Mouse (Mus musculus) liver, embryonic 12.5 days (tissue): ENCODE measurements at regions not wholly inside any gene's neighbourhood (a gene's known extent, or its start where the extent isn't known, plus 50 kb on each side); places are given as distances from the start of the nearest gene placed in this dataset. TPM values are rescaled to one million over a fixed set of nuclear protein-coding genes. Genes with fewer than 3 reads are reported as not detected.
A peak's percentile ranks its signal among the peaks of the same experiment; 100 is the strongest.

ENCODE experiments used
- ATAC-seq: fragments of 200-750 bp; cut with Nextera tagmentation; 2 replicates; pipeline ENCODE4 v1.8.0; 2017; ENCODE audit warnings: moderate number of reproducible peaks, mild to moderate bottlenecking, moderate library complexity
- H3K27ac ChIP-seq: fragments of 300-500 bp; sonication (generic); 2 replicates; pipeline ENCODE4 v1.5.1; 2016; ENCODE audit warnings: mild to moderate bottlenecking
- H3K27me3 ChIP-seq: fragments of 300-500 bp; sonication (generic); replicated peaks from 2 replicates; pipeline ENCODE4 v1.6.1; 2016; ENCODE audit warnings: mild to moderate bottlenecking, moderate library complexity
- H3K36me3 ChIP-seq: fragments of 300-500 bp; sonication (generic); 2 replicates; pipeline ENCODE4 v1.6.1; 2016; ENCODE audit warnings: mild to moderate bottlenecking, moderate library complexity
- H3K4me1 ChIP-seq: fragments of 300-500 bp; sonication (generic); 2 replicates; pipeline ENCODE4 v1.6.1; 2016
- H3K4me2 ChIP-seq: fragments of 300-500 bp; sonication (generic); 2 replicates; pipeline ENCODE4 v1.6.1; 2016; ENCODE audit warnings: mild to moderate bottlenecking, moderate library complexity
- H3K4me3 ChIP-seq: fragments of 300-500 bp; sonication (generic); 2 replicates; pipeline ENCODE4 v1.5.1; 2016; ENCODE audit warnings: mild to moderate bottlenecking, moderate library complexity
- H3K9ac ChIP-seq: fragments of 300-500 bp; sonication (generic); 2 replicates; pipeline ENCODE4 v1.6.1; 2016; ENCODE audit warnings: mild to moderate bottlenecking, moderate library complexity
- H3K9me3 ChIP-seq: fragments of 300-500 bp; sonication (generic); replicated peaks from 2 replicates; pipeline ENCODE4 v1.6.1; 2016; ENCODE audit warnings: mild to moderate bottlenecking, moderate library complexity
- WGBS: fragments of 180-500 bp; shearing (Covaris S2); methylation state at CpG from one replicate; pipeline ENCODE4 v1.1.7; 2016; ENCODE audit not compliant: insufficient replicate concordance; 5-methylcytosine and 5-hydroxymethylcytosine counted together
- microRNA-seq: library from miRNA; unstranded; fragments of <30 nt; microRNA quantifications from one replicate; pipeline ENCODE4, GENCODE M21; 2017

- Histone ChIP-seq H3K4me2 (no peak overlapping the region), H3K4me3 (no peak overlapping the region), H3K4me1 (peaks cover 6% of the 10 kb centered on the region), H3K9me3 (no peaks in the 10 kb centered on the region), H3K9ac (no peak overlapping the region), H3K27ac (no peak overlapping the region), H3K27me3 (no peaks in the 10 kb centered on the region), H3K36me3 (no peaks in the 10 kb centered on the region)
- 57% methylated on average over 4 of the region's 4 CpGs for WGBS
- no peak for ATAC-seq
Measured at GRCm38 (mm10) chr1:64190705-64191104, 68.6 kb upstream of the Klf7 start.

- Histone ChIP-seq H3K4me3 (no peak overlapping the region), H3K4me1 (peaks cover 6% of the 10 kb centered on the region), H3K36me3 (no peaks in the 10 kb centered on the region), H3K9me3 (0 out of 2 replicates have a peak, but pooled peaks cover 3% of the 10 kb centered on the region), H3K9ac (no peak overlapping the region), H3K4me2 (no peak overlapping the region), H3K27me3 (no peaks in the 10 kb centered on the region), H3K27ac (no peak overlapping the region)
- no peak for ATAC-seq
- 25% methylated on average over 5 of the region's 5 CpGs for WGBS
Measured at GRCm38 (mm10) chr1:64190097-64190496, 68.0 kb upstream of the Klf7 start.

DNA sequence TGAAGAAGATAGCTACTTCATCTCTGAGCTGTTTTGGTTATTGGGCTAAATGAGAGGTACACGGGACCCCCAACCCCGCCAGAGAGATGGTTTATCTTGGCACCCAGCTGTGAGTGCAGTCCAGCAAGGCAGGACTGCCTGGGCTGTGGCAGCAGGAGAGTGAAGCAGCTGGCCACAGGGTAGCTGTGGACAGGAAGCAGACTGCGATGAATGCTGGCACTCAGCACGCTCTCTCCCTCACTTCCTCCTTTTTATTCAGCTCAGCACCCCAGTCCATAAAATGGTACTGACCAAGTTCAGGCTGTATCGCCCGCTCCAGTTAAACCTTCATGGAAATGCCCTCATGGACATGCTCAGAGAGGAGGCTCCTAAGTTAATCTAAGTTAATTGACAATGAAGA, 67.4 kb upstream of the Klf7 start:
- Histone ChIP-seq H3K36me3 (no peaks in the 10 kb centered on the region), H3K9me3 (0 out of 2 replicates have a peak, but pooled peaks cover 3% of the 10 kb centered on the region), H3K4me3 (no peak overlapping the region), H3K27ac (no peak overlapping the region), H3K9ac (no peak overlapping the region), H3K4me1 (peaks cover 6% of the 10 kb centered on the region), H3K27me3 (no peaks in the 10 kb centered on the region), H3K4me2 (peak overlapping the region; percentile 6; the same call in 1 of the 2 replicates)
- no peak; the same call in 1 of the 2 replicates for ATAC-seq
- WGBS: 6% methylated on average over 6 of the region's 6 CpGs

GRCm38 (mm10) chr1:64187796-64188513, 65.9 kb upstream of the Klf7 start:
- Histone ChIP-seq H3K27me3 (no peaks in the 10 kb centered on the region), H3K9me3 (0 out of 2 replicates have a peak, but pooled peaks cover 3% of the 10 kb centered on the region), H3K27ac (no peak overlapping the region), H3K4me2 (no peak overlapping the region), H3K9ac (no peak overlapping the region), H3K4me1 (no peaks in the 10 kb centered on the region), H3K4me3 (no peak overlapping the region), H3K36me3 (no peaks in the 10 kb centered on the region)
- WGBS: 65% methylated on average over 11 of the region's 11 CpGs
- ATAC-seq: no peak

- Histone ChIP-seq H3K9me3 (no peaks in the 10 kb centered on the region), H3K27me3 (no peaks in the 10 kb centered on the region), H3K9ac (no peak overlapping the region), H3K36me3 (no peaks in the 10 kb centered on the region), H3K4me2 (no peak overlapping the region), H3K4me1 (no peaks in the 10 kb centered on the region), H3K27ac (no peak overlapping the region), H3K4me3 (no peak overlapping the region)
- 74% methylated on average over 4 of the region's 4 CpGs for WGBS
- ATAC-seq: no peak
Measured at GRCm38 (mm10) chr1:64173708-64174107, 51.6 kb upstream of the Klf7 start.

GRCm38 (mm10) chr1:64172122-64172521, 50.0 kb upstream of the Klf7 start:
- ATAC-seq: no peak
- 64% methylated on average over 2 of the region's 2 CpGs for whole genome bisulfite sequencing
- Histone ChIP-seq H3K9me3 (no peaks in the 10 kb centered on the region), H3K4me3 (no peak overlapping the region), H3K27me3 (no peaks in the 10 kb centered on the region), H3K9ac (no peak overlapping the region), H3K4me2 (no peak overlapping the region), H3K4me1 (no peaks in the 10 kb centered on the region), H3K36me3 (no peaks in the 10 kb centered on the region), H3K27ac (no peak overlapping the region)

Small RNA genes in the stretch of these regions (microRNA-seq; reads per million reads assigned to microRNA genes)
- gene Gm25748: not detected
